Mouse (Mus musculus) kidney, adult 2 months (tissue): ENCODE results near the gene Sema5a. TPM values are rescaled to one million over a fixed set of nuclear protein-coding genes. Genes with fewer than 3 reads are reported as not detected.

Experiments used
- DNase-seq: peaks from one replicate; pipeline ENCODE4 v3.0.0; 2021
- H3K27ac ChIP-seq: fragments of 200-500 bp; 2 replicates; pipeline ENCODE4 v1.5.1; 2012; ENCODE audit warnings: low read depth, low read length, control low read depth, inconsistent platforms; ENCODE audit not compliant: insufficient read depth
- H3K27me3 ChIP-seq: fragments of 200-500 bp; replicated peaks from 2 replicates; pipeline ENCODE4 v1.6.1; 2012; ENCODE audit warnings: mild to moderate bottlenecking, moderate library complexity, low read length, inconsistent platforms; ENCODE audit not compliant: control insufficient read depth, insufficient read depth
- H3K36me3 ChIP-seq: fragments of 200-500 bp; 2 replicates; pipeline ENCODE4 v1.6.1; 2012; ENCODE audit warnings: mild to moderate bottlenecking, moderate library complexity, low read length, inconsistent platforms; ENCODE audit not compliant: control insufficient read depth, insufficient read depth
- H3K4me1 ChIP-seq: fragments of 200-500 bp; 2 replicates; pipeline ENCODE4 v1.6.1; 2011; ENCODE audit warnings: low read length; ENCODE audit not compliant: control insufficient read depth, insufficient read depth
- H3K4me3 ChIP-seq: fragments of 200-500 bp; 2 replicates; pipeline ENCODE4 v1.5.1; 2011; ENCODE audit warnings: mild to moderate bottlenecking, low read depth, low read length, control low read depth; ENCODE audit not compliant: insufficient read depth
- CTCF ChIP-seq: fragments of 200-500 bp; conservative IDR thresholded peaks from 2 replicates; pipeline ENCODE4 v1.5.1; 2011; ENCODE audit warnings: low read depth, mild to moderate bottlenecking, control low read depth, low read length, moderate library complexity, mixed read lengths; ENCODE audit not compliant: insufficient read depth, insufficient read length
- POLR2A ChIP-seq: fragments of 200-500 bp; IDR thresholded peaks from one replicate; pipeline ENCODE4 v1.6.1; 2011; ENCODE audit warnings: low read depth, low read length, control low read depth
- WGBS: fragments of 180-500 bp; shearing (Covaris S2); methylation state at CpG from one replicate; pipeline ENCODE4 v1.1.7; 2018; 5-methylcytosine and 5-hydroxymethylcytosine counted together
- polyA plus RNA-seq: library from polyadenylated mRNA; depleted of rRNA; stranded (reverse); fragments of >200 nt; gene quantifications from 2 replicates; pipeline ENCODE4 v1.2.3, GENCODE M21; 2012

The Sema5a gene
- polyA plus RNA-seq, 1 experiment: 11.6 TPM

- Histone ChIP-seq H3K4me1 (no peaks in the 10 kb centered on the region), H3K27ac (no peak overlapping the region), H3K27me3 (no peaks in the 10 kb centered on the region), H3K36me3 (no peaks in the 10 kb centered on the region), H3K4me3 (no peak overlapping the region)
- 87% methylated on average over 4 of the region's 4 CpGs for WGBS
- no peak for DNase-seq
- TF ChIP-seq POLR2A: no peak
- no peak for TF ChIP-seq CTCF
Measured at GRCm38 (mm10) chr15:32579351-32579750, 334.7 kb downstream of the Sema5a start.

GRCm38 (mm10) chr15:32590641-32591040 lies 346.0 kb downstream of the Sema5a start:
- TF ChIP-seq POLR2A: no peak
- no peak for TF ChIP-seq CTCF
- WGBS: 46% methylated on average over 1 of the region's 1 CpGs
- DNase-seq: peak; percentile 27
- Histone ChIP-seq H3K36me3 (no peaks in the 10 kb centered on the region), H3K27me3 (no peaks in the 10 kb centered on the region), H3K27ac (no peak overlapping the region), H3K4me1 (no peaks in the 10 kb centered on the region; the same call in 1 of the 2 replicates), H3K4me3 (no peak overlapping the region)

GRCm38 (mm10) chr15:32593746-32594145 lies 349.1 kb downstream of the Sema5a start:
- H3K4me1 ChIP-seq: no peaks in the 10 kb centered on the region; the same call in 1 of the 2 replicates
- no peak overlapping the region for H3K4me3 ChIP-seq
- no peaks in the 10 kb centered on the region for H3K36me3 ChIP-seq
- DNase-seq: peak; percentile 80
- no peak for TF ChIP-seq CTCF
- TF ChIP-seq POLR2A: no peak
- 56% methylated on average over 5 of the region's 5 CpGs for WGBS
- H3K27me3 ChIP-seq: no peaks in the 10 kb centered on the region
- no peak overlapping the region for H3K27ac ChIP-seq

DNA sequence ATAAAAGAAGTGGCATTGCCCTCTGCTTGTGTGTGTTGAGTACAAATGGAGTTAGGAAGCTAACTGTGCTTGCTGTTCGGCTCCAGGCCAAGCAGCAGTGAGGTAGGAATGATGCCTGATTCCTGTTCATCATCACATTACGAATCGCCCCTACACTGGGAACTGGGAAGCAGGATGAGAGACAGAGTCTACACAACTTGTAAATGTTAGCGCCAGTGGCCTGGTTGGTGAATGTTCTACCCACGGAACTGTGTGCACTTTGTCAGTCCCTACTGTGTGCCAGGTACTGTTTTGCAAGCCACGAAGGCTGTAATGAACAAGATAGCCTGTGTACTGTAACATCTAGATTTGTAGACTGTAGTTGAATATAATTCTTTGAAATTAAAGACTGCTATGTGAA lies 352.0 kb downstream of the Sema5a start:
- TF ChIP-seq POLR2A (no peak), CTCF (no peak)
- 85% methylated on average over 6 of the region's 6 CpGs for WGBS

DNA sequence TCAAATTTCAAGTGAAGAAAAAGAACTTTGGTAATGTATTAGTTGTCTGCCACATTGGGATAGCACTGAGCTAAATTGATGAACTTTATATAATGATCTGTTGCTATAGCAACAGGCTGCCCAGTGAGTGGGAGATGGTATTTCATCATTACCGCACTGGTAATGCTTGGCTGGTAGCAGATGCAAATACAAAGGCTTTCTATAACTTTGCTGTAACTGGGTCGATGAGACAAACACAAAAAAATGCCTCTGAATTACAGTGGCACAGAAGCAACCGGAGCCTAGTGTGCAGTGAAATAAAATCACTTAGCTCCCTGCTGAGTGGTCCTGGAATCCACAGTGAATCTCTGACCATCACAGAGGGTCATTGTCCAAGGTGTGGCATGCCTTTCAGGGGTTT lies 352.6 kb downstream of the Sema5a start:
- Histone ChIP-seq H3K4me3 (no peak overlapping the region), H3K27ac (no peak overlapping the region), H3K36me3 (no peaks in the 10 kb centered on the region), H3K27me3 (no peaks in the 10 kb centered on the region), H3K4me1 (no peaks in the 10 kb centered on the region; the same call in 1 of the 2 replicates)
- DNase-seq: no peak
- no peak for TF ChIP-seq CTCF
- no peak for TF ChIP-seq POLR2A
- WGBS: 74% methylated on average over 3 of the region's 3 CpGs

More for the DNA sequence above, 352.0 kb downstream of the Sema5a start:
- no peak overlapping the region for H3K4me3 ChIP-seq
- H3K4me1 ChIP-seq: no peaks in the 10 kb centered on the region; the same call in 1 of the 2 replicates
- no peaks in the 10 kb centered on the region for H3K27me3 ChIP-seq
- H3K27ac ChIP-seq: no peak overlapping the region
- H3K36me3 ChIP-seq: no peaks in the 10 kb centered on the region
- DNase-seq: no peak

DNA sequence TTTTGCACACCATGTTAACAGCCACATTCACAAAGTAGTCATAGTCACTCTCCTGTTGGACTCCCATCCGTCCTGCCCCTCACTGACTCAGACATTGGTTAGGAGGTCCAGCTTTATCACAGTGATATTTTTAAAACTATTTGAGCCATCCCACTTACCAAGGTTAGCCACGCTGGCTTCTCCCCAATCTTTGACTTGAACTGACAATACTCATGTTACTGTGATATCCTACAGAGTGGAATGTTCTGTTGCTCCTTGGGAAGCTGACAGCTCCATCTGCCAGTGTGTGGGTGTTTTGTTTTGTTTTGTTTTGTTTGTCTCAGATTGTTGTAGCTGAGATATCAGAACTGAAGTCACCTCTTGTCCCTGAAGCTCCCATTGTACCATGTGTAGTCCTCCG lies 362.6 kb downstream of the Sema5a start:
- 84% methylated on average over 3 of the region's 3 CpGs for WGBS

DNA sequence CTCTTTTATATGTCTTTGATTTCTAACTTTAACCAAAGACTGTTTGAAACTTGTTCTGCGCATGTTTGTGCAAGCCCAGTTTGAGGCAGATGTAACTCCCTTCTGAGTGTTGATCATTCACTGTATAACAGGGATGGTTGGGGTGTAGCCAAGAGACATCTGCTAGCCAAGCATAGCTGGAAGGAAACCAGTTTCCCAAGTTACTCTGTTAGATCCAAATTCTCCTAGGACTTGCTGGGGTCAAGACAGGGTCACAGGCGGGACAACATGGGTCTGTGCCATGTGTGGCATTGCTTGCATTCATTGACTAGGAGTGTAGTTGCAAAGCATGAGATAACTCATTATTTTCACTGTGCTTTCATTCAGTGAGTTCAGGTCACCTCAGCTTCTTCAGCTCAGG lies 366.2 kb downstream of the Sema5a start:
- H3K27ac ChIP-seq: no peak overlapping the region
- no peaks in the 10 kb centered on the region; the same call in 1 of the 2 replicates for H3K36me3 ChIP-seq
- H3K27me3 ChIP-seq: no peaks in the 10 kb centered on the region
- H3K4me1 ChIP-seq: no peaks in the 10 kb centered on the region
- TF ChIP-seq POLR2A: no peak
- no peak for TF ChIP-seq CTCF
- DNase-seq: peak; percentile 73
- WGBS: 50% methylated on average over 2 of the region's 2 CpGs
- no peak overlapping the region for H3K4me3 ChIP-seq

More for the DNA sequence above, 362.6 kb downstream of the Sema5a start:
- Histone ChIP-seq H3K36me3 (no peaks in the 10 kb centered on the region; the same call in 1 of the 2 replicates), H3K27me3 (no peaks in the 10 kb centered on the region), H3K4me3 (no peak overlapping the region), H3K27ac (no peak overlapping the region), H3K4me1 (no peaks in the 10 kb centered on the region)
- DNase-seq: no peak
- no peak for TF ChIP-seq POLR2A
- no peak for TF ChIP-seq CTCF

DNA sequence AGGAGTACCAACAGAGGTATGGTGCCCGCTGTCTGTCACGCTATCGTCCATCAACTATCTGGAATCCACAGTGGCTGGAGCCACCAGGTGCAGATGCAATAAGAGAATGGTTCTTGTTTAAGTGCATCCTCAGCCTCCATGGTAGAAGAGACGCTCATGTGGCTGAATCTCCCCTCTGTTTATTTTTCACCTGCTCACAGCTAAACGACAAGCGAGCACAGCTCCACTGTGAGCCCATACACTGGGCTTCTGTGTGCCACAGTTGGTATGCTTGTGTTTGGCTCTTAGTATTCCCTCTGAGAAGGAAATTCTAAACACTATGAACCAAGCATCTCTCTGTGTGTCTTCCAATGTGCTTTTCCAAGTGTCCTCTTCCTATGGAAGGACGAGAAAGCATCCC lies 366.6 kb downstream of the Sema5a start:
- WGBS: 87% methylated on average over 7 of the region's 7 CpGs
- Histone ChIP-seq H3K27ac (no peak overlapping the region), H3K36me3 (no peaks in the 10 kb centered on the region; the same call in 1 of the 2 replicates), H3K4me1 (no peaks in the 10 kb centered on the region), H3K4me3 (no peak overlapping the region), H3K27me3 (no peaks in the 10 kb centered on the region)
- no peak for DNase-seq
- TF ChIP-seq CTCF (no peak), POLR2A (no peak)
